Mouse (Mus musculus) CH12.LX (cell line): ENCODE measurements around the gene Dcps.

ENCODE experiments used
- CTCF ChIP-seq, 2 experiments: IDR thresholded peaks in 1 of 2; conservative IDR thresholded peaks in 1 of 2; 2 replicates each; pipeline ENCODE4 v1.5.1; 2011 to 2012; ENCODE audit warnings: low read depth in 2 of 2, low read length in 2 of 2, improper control_type of control experiment in 1 of 2, inconsistent platforms in 1 of 2, mild to moderate bottlenecking in 1 of 2, moderate library complexity in 1 of 2
- MAFK ChIP-seq: IDR thresholded peaks from 2 replicates; pipeline ENCODE4 v1.6.1; 2011; ENCODE audit warnings: low read length, improper control_type of control experiment; ENCODE audit not compliant: insufficient replicate concordance
- POLR2A ChIP-seq: IDR thresholded peaks from 2 replicates; pipeline ENCODE4 v1.6.1; 2011; ENCODE audit warnings: low read depth, mild to moderate bottlenecking, improper control_type of control experiment, low read length

- no peak for TF ChIP-seq MAFK
- no peak for TF ChIP-seq POLR2A
- TF ChIP-seq CTCF (conservative IDR thresholded peaks at IDR 0.05 in 1 of 2, IDR thresholded peaks at IDR 0.05 in 1 of 2; ENCODE audit: low read depth in 2 of 2, low read length in 2 of 2): no peak
These were observed 69.7 kb downstream of the Dcps start for GRCm38 (mm10) chr9:35105884-35106880.
